Mouse (Mus musculus) midbrain, embryonic 10.5 days (tissue): ENCODE data around the gene Pde10a. TPM values are rescaled to one million over a fixed set of nuclear protein-coding genes. Genes with fewer than 3 reads are reported as not detected.

Experiments used
- DNase-seq: peaks from one replicate; pipeline ENCODE4 v3.0.0-alpha.2; 2017; ENCODE audit warnings: low spot score
- H3K27ac ChIP-seq: fragments of 300-500 bp; sonication (generic); replicated peaks from 2 replicates; pipeline ENCODE4 v1.5.1; 2016; ENCODE audit warnings: mild to moderate bottlenecking
- H3K27me3 ChIP-seq: fragments of 300-500 bp; sonication (generic); 2 replicates; pipeline ENCODE4 v1.6.1; 2016; ENCODE audit warnings: low read depth, mild to moderate bottlenecking; ENCODE audit not compliant: poor library complexity, severe bottlenecking
- H3K36me3 ChIP-seq: fragments of 300-500 bp; sonication (generic); 2 replicates; pipeline ENCODE4 v1.6.1; 2016; ENCODE audit warnings: mild to moderate bottlenecking, moderate library complexity
- H3K4me1 ChIP-seq: fragments of 300-500 bp; sonication (generic); 2 replicates; pipeline ENCODE4 v1.6.1; 2016
- H3K4me3 ChIP-seq: fragments of 300-500 bp; sonication (generic); 2 replicates; pipeline ENCODE4 v1.5.1; 2016; ENCODE audit warnings: mild to moderate bottlenecking, moderate library complexity
- H3K9me3 ChIP-seq: fragments of 300-500 bp; sonication (generic); replicated peaks from 2 replicates; pipeline ENCODE4 v1.6.1; 2016; ENCODE audit warnings: mild to moderate bottlenecking
- WGBS: fragments of 180-500 bp; shearing (Covaris S2); methylation state at CpG from one replicate; pipeline ENCODE4 v1.1.7; 2016; 5-methylcytosine and 5-hydroxymethylcytosine counted together
- polyA plus RNA-seq: library from polyadenylated mRNA; unstranded; fragments of >200 nt; fragmentation: Nextera tagmentation; extraction: Ambion mirVana; gene quantifications from 2 replicates; pipeline ENCODE4 v1.2.1, GENCODE M21; 2016

The Pde10a gene
- polyA plus RNA-seq, 1 experiment from 2014 or later = 5.3 TPM

GRCm38 (mm10) chr17:8888105-8888504, 362.9 kb downstream of the Pde10a start:
- Histone ChIP-seq H3K27me3 (no peaks in the 10 kb centered on the region), H3K4me3 (no peak overlapping the region), H3K4me1 (peaks cover 21% of the 10 kb centered on the region), H3K9me3 (no peaks in the 10 kb centered on the region), H3K27ac (no peak overlapping the region), H3K36me3 (no peaks in the 10 kb centered on the region)
- WGBS = 88% methylated on average over 9 of the region's 9 CpGs
- DNase-seq = no peak

GRCm38 (mm10) chr17:8888639-8889038, 363.5 kb downstream of the Pde10a start:
- H3K4me1 ChIP-seq = peaks cover 21% of the 10 kb centered on the region
- no peaks in the 10 kb centered on the region for H3K9me3 ChIP-seq
- H3K36me3 ChIP-seq = no peaks in the 10 kb centered on the region
- no peak overlapping the region for H3K27ac ChIP-seq
- no peaks in the 10 kb centered on the region for H3K27me3 ChIP-seq
- WGBS = 87% methylated on average over 5 of the region's 5 CpGs
- DNase-seq = no peak
- H3K4me3 ChIP-seq = no peak overlapping the region

GRCm38 (mm10) chr17:8892193-8892985, 367.2 kb downstream of the Pde10a start:
- no peaks in the 10 kb centered on the region for H3K9me3 ChIP-seq
- no peak overlapping the region for H3K27ac ChIP-seq
- no peaks in the 10 kb centered on the region for H3K36me3 ChIP-seq
- no peak for DNase-seq
- WGBS = 86% methylated on average over 13 of the region's 13 CpGs
- no peak overlapping the region for H3K4me3 ChIP-seq
- H3K27me3 ChIP-seq = no peaks in the 10 kb centered on the region
- H3K4me1 ChIP-seq = 0 out of 2 replicates have a peak, but pooled peaks cover 3% of the 10 kb centered on the region

- Histone ChIP-seq H3K27ac (no peak overlapping the region), H3K9me3 (no peaks in the 10 kb centered on the region), H3K27me3 (no peaks in the 10 kb centered on the region), H3K4me3 (no peak overlapping the region), H3K4me1 (0 out of 2 replicates have a peak, but pooled peaks cover 2% of the 10 kb centered on the region), H3K36me3 (no peaks in the 10 kb centered on the region)
- 85% methylated on average over 14 of the region's 14 CpGs for WGBS
- no peak for DNase-seq
Measured at GRCm38 (mm10) chr17:8895991-8896390, 370.8 kb downstream of the Pde10a start.

- no peak overlapping the region for H3K27ac ChIP-seq
- H3K27me3 ChIP-seq = no peaks in the 10 kb centered on the region
- no peak overlapping the region for H3K4me3 ChIP-seq
- WGBS = 89% methylated on average over 10 of the region's 10 CpGs
- no peaks in the 10 kb centered on the region for H3K36me3 ChIP-seq
- no peak for DNase-seq
- no peaks in the 10 kb centered on the region for H3K9me3 ChIP-seq
- 0 out of 2 replicates have a peak, but pooled peaks cover 2% of the 10 kb centered on the region for H3K4me1 ChIP-seq
Measured at GRCm38 (mm10) chr17:8897749-8898148, 372.6 kb downstream of the Pde10a start.

- H3K36me3 ChIP-seq = no peaks in the 10 kb centered on the region
- 92% methylated on average over 8 of the region's 8 CpGs for WGBS
- H3K27me3 ChIP-seq = no peaks in the 10 kb centered on the region
- H3K9me3 ChIP-seq = no peaks in the 10 kb centered on the region
- no peak overlapping the region for H3K4me3 ChIP-seq
- H3K27ac ChIP-seq = no peak overlapping the region
- no peak for DNase-seq
- 0 out of 2 replicates have a peak, but pooled peaks cover 2% of the 10 kb centered on the region for H3K4me1 ChIP-seq
Measured at GRCm38 (mm10) chr17:8898221-8898620, 373.0 kb downstream of the Pde10a start.

GRCm38 (mm10) chr17:8899212-8899611, 374.0 kb downstream of the Pde10a start:
- H3K27me3 ChIP-seq = no peaks in the 10 kb centered on the region
- WGBS = 87% methylated on average over 7 of the region's 7 CpGs
- H3K9me3 ChIP-seq = no peaks in the 10 kb centered on the region
- 0 out of 2 replicates have a peak, but pooled peaks cover 2% of the 10 kb centered on the region for H3K4me1 ChIP-seq
- no peaks in the 10 kb centered on the region for H3K36me3 ChIP-seq
- DNase-seq = no peak
- H3K27ac ChIP-seq = no peak overlapping the region
- H3K4me3 ChIP-seq = no peak overlapping the region

GRCm38 (mm10) chr17:8903555-8904283, 378.5 kb downstream of the Pde10a start:
- no peak for DNase-seq
- WGBS = 92% methylated on average over 5 of the region's 5 CpGs
- H3K9me3 ChIP-seq = no peaks in the 10 kb centered on the region
- H3K27me3 ChIP-seq = no peaks in the 10 kb centered on the region
- H3K4me1 ChIP-seq = peaks cover 16% of the 10 kb centered on the region
- H3K36me3 ChIP-seq = no peaks in the 10 kb centered on the region
- no peak overlapping the region for H3K4me3 ChIP-seq
- no peak overlapping the region for H3K27ac ChIP-seq

GRCm38 (mm10) chr17:8910571-8910970, 385.4 kb downstream of the Pde10a start:
- WGBS = 74% methylated on average over 5 of the region's 5 CpGs
- no peak for DNase-seq
- Histone ChIP-seq H3K36me3 (no peaks in the 10 kb centered on the region), H3K27ac (no peak overlapping the region), H3K4me1 (peaks cover 28% of the 10 kb centered on the region), H3K27me3 (no peaks in the 10 kb centered on the region), H3K4me3 (no peak overlapping the region), H3K9me3 (no peaks in the 10 kb centered on the region)

GRCm38 (mm10) chr17:8912933-8913332, 387.8 kb downstream of the Pde10a start:
- no peak for DNase-seq
- H3K36me3 ChIP-seq = no peaks in the 10 kb centered on the region
- 90% methylated on average over 3 of the region's 3 CpGs for WGBS
- H3K27me3 ChIP-seq = no peaks in the 10 kb centered on the region
- no peak overlapping the region for H3K4me3 ChIP-seq
- no peak overlapping the region for H3K27ac ChIP-seq
- H3K9me3 ChIP-seq = no peaks in the 10 kb centered on the region
- peaks cover 18% of the 10 kb centered on the region for H3K4me1 ChIP-seq

GRCm38 (mm10) chr17:8915693-8916092, 390.5 kb downstream of the Pde10a start:
- no peak for DNase-seq
- Histone ChIP-seq H3K27me3 (no peaks in the 10 kb centered on the region), H3K4me1 (0 out of 2 replicates have a peak, but pooled peaks cover 3% of the 10 kb centered on the region), H3K27ac (no peak overlapping the region), H3K9me3 (no peaks in the 10 kb centered on the region), H3K36me3 (no peaks in the 10 kb centered on the region), H3K4me3 (no peak overlapping the region)

- Histone ChIP-seq H3K4me3 (no peak overlapping the region), H3K27me3 (no peaks in the 10 kb centered on the region), H3K9me3 (no peaks in the 10 kb centered on the region), H3K36me3 (no peaks in the 10 kb centered on the region), H3K4me1 (peaks cover 6% of the 10 kb centered on the region), H3K27ac (no peak overlapping the region)
- WGBS = 79% methylated on average over 4 of the region's 4 CpGs
- no peak for DNase-seq
Measured at GRCm38 (mm10) chr17:8923074-8923473, 397.9 kb downstream of the Pde10a start.

GRCm38 (mm10) chr17:8923727-8924126, 398.6 kb downstream of the Pde10a start:
- Histone ChIP-seq H3K4me1 (peaks cover 13% of the 10 kb centered on the region), H3K27me3 (no peaks in the 10 kb centered on the region), H3K27ac (no peak overlapping the region), H3K36me3 (no peaks in the 10 kb centered on the region), H3K4me3 (no peak overlapping the region), H3K9me3 (no peaks in the 10 kb centered on the region)
- 88% methylated on average over 8 of the region's 8 CpGs for WGBS
- DNase-seq = no peak
